Mouse (Mus musculus) thymus, adult 2 months (tissue): ENCODE data around the gene Cyb561d1. TPM values are rescaled to one million over a fixed set of nuclear protein-coding genes. Genes with fewer than 3 reads are reported as not detected.

Source experiments
- DNase-seq: peaks from one replicate; pipeline ENCODE4 v3.0.0; 2021
- H3K27ac ChIP-seq: fragments of 200-500 bp; 2 replicates; pipeline ENCODE4 v1.5.1; 2012; ENCODE audit warnings: low read length, control low read depth; ENCODE audit not compliant: control insufficient read depth, insufficient read depth
- H3K27me3 ChIP-seq: fragments of 200-500 bp; 2 replicates; pipeline ENCODE4 v1.6.1; 2012; ENCODE audit warnings: mild to moderate bottlenecking, low read length, moderate library complexity, mixed read lengths; ENCODE audit not compliant: control insufficient read depth, insufficient read depth
- H3K36me3 ChIP-seq: fragments of 200-500 bp; 2 replicates; pipeline ENCODE4 v1.6.1; 2012; ENCODE audit warnings: mild to moderate bottlenecking, low read length, moderate library complexity; ENCODE audit not compliant: control insufficient read depth, insufficient read depth
- H3K4me1 ChIP-seq: fragments of 200-500 bp; replicated peaks from 2 replicates; pipeline ENCODE4 v1.6.1; 2012; ENCODE audit warnings: low read length; ENCODE audit not compliant: control insufficient read depth, insufficient read depth
- H3K4me3 ChIP-seq: fragments of 200-500 bp; 2 replicates; pipeline ENCODE4 v1.5.1; 2012; ENCODE audit warnings: mild to moderate bottlenecking, low read length, control low read depth, moderate library complexity; ENCODE audit not compliant: control insufficient read depth, insufficient read depth
- CTCF ChIP-seq: fragments of 200-500 bp; IDR thresholded peaks from 2 replicates; pipeline ENCODE4 v1.5.1; 2012; ENCODE audit warnings: mild to moderate bottlenecking, control low read depth, low read length, moderate library complexity, borderline replicate concordance; ENCODE audit not compliant: control insufficient read depth, poor library complexity, insufficient read depth; ENCODE audit errors: extremely low read depth
- POLR2A ChIP-seq: fragments of 200-500 bp; IDR thresholded peaks from 2 replicates; pipeline ENCODE4 v1.6.1; 2012; ENCODE audit warnings: mild to moderate bottlenecking, low read length, control low read depth, moderate library complexity; ENCODE audit not compliant: control insufficient read depth, poor library complexity, insufficient read depth; ENCODE audit errors: extremely low read depth
- WGBS: fragments of 180-500 bp; shearing (Covaris S2); methylation state at CpG from one replicate; pipeline ENCODE4 v1.1.7; 2018; 5-methylcytosine and 5-hydroxymethylcytosine counted together
- polyA plus RNA-seq: library from polyadenylated mRNA; depleted of rRNA; stranded (reverse); fragments of >200 nt; gene quantifications from 2 replicates; pipeline ENCODE4 v1.2.3, GENCODE M21; 2012

Gene Cyb561d1
- polyA plus RNA-seq, 1 experiment, result 23.0 TPM

DNA sequence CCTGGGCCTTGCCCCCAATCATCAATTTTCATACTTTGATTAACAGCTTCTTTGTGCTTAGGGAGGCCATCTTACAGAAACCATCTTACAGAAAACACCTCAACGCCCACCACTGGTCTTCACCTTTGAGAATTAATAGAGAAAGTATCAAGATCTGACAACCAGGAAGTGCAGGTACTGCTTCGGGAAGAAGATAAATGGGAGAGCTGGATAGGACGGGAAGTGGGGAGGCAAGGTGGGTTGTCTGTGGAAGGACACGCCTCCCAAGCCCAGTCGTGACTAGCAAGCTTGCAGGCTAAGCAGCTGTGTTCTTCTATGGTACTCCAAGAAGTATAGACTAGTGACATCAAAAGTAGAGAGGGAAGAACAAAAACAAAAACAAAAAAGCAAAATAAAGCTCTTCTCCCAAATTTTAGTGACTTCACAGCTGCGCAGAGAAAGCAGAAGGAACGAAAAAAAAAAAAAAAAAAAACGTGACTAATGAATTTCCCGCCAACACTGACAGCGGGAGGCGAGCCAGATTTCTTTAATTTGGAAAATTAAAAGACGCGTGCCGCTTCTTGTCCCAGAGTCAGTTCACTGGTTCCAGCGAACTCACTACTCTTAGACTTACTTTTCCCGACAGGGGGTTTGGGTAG, 15.4 kb downstream of the Cyb561d1 start:
- H3K36me3 ChIP-seq, result no peaks in the 10 kb centered on the region
- WGBS, result 6% methylated on average over 16 of the region's 16 CpGs
- H3K27ac ChIP-seq, result no peak overlapping the region
- TF ChIP-seq POLR2A (no peak), CTCF (no peak)
- no peaks in the 10 kb centered on the region; the same call in 1 of the 2 replicates for H3K27me3 ChIP-seq
- DNase-seq, result no peak
- peaks cover 10% of the 10 kb centered on the region for H3K4me1 ChIP-seq
- H3K4me3 ChIP-seq, result peak overlapping the region; percentile 65

DNA sequence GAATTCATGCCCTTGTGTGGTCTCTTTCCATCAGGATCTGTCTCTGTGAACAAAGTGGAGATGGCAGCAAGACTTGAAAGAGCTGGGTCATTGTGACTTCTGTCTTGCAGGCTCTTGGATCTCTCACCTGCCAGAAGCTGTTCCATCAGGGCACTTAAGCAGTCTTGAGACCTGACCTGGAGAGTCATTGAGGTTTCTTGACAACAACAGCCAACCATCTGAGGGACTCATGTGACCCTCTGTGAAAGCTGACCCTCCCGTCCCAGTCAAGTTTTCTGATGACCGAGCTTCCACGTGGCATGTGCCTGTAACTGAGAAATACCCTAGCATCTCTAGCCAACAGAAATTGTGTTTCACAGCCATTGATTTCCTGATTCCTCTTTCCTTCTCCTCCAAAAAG, 16.3 kb downstream of the Cyb561d1 start:
- WGBS, result 95% methylated on average over 3 of the region's 3 CpGs
- Histone ChIP-seq H3K4me3 (no peak overlapping the region), H3K27ac (no peak overlapping the region), H3K4me1 (peaks cover 10% of the 10 kb centered on the region), H3K27me3 (no peaks in the 10 kb centered on the region; the same call in 1 of the 2 replicates), H3K36me3 (no peaks in the 10 kb centered on the region)
- no peak for DNase-seq
- TF ChIP-seq CTCF (no peak), POLR2A (no peak)

DNA sequence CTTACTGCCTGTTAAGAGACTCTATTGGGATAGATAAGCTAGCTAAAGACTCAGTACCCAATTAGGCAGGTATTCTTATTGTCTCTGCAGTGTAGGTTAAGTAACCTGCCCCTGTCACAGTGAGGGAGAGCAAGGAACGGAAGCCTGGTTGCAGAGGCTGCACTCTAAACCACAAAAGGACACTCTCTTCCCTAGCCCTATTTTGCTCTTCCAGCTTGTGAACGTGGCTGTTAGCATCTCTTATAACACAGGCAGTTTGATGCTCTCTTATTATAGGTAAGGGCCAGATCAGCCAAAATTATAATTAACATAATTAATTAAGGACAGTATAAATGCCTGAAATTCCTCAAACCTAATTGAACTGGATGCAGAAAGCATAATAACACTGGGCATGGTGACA, 20.5 kb downstream of the Cyb561d1 start:
- Histone ChIP-seq H3K36me3 (no peaks in the 10 kb centered on the region), H3K4me3 (no peak overlapping the region)
- 36% methylated on average over 2 of the region's 2 CpGs for WGBS

DNA sequence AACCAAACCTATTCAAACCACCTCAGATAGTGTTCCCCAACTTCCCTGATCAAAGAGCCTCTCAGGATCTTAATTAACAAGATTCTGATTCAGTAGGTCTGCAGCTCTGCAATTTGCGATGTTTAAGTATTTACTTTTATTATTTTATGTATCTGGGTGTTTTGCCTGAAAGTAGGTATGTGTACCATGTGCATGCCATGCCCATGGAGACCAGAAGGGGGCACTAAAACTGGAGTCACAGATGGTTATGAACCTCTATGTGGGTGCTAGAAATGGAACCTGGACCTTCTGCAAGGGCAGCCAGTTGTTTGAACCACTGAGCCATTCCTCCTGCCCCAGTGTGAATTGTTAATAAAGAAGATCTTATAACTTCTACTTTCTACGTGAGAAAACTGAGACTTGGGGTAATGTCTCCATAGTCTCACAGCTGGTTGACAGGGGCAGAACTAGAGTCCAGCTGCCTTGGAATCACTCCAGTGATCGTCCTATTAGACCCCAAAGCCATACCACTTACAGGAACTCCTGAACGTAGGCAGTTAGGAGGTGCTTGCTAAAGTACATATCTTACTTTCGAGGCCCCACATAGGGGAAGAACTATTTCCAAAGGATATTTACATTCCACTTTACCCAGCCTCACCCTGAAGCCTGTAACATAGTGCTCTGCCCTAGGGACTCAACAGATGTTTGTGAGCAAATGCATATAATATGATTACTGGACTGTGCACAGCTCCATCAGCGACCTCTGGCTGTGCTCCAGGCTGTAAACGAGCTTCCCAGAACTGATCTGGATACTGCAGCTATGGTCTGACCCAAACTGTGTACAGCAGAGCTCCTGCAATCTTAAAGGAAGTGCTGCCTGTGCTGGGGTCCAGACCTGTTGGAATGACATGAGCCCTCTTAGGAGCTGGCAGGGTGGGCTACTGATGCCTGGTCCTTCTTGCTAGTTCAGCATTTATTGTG, 22.0 kb downstream of the Cyb561d1 start:
- WGBS, result 93% methylated on average over 7 of the region's 7 CpGs
- H3K4me3 ChIP-seq, result no peak overlapping the region
- no peaks in the 10 kb centered on the region for H3K36me3 ChIP-seq
- H3K27ac ChIP-seq, result no peak overlapping the region
- no peaks in the 10 kb centered on the region for H3K27me3 ChIP-seq
- H3K4me1 ChIP-seq, result no peaks in the 10 kb centered on the region
- no peak for TF ChIP-seq CTCF
- TF ChIP-seq POLR2A, result no peak
- DNase-seq, result no peak

More for the DNA sequence above, 20.5 kb downstream of the Cyb561d1 start:
- H3K4me1 ChIP-seq, result no peaks in the 10 kb centered on the region
- no peak for DNase-seq
- TF ChIP-seq CTCF (no peak), POLR2A (no peak)
- H3K27ac ChIP-seq, result no peak overlapping the region
- no peaks in the 10 kb centered on the region for H3K27me3 ChIP-seq

DNA sequence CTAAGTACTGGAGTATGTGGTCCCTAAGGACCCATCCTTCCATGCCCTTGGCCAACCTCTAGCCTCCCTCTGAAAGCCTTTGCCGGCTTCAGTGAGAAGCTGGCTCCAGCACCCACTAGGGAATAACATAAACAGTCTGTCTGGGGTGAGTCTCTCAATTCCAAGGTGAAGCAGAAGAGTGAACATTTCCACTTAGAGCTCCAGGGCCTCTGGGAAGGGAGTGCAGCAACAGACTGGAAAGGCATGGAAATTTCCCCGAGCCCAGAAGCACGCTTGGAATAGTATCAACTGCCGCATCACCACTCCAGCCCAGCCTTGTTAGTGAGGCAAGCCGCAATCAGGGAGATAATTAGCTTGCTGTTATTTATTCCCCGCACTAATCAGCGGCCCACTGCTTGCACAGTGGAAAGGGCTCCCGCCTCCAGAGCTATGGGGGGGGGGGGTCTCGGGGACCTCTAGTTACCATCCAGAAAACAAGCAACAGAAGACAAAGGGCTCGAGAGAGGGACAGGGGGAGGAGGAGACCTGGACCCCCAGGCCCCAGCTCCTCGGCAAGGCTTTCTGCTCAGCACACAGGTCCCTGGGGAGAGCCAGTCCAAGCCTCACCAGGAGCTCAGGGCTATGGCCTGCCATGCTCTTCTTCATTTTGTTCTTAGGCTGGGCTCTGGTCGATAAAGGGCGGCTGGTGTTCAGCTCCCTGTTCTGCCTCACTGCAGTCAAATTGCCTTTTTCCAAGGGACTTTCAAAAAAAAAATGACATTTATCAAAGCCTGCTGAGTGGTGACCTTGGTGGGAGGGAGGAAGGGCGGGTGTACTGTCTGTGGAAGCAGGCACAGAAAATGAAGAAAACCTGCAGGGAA, 26.1 kb downstream of the Cyb561d1 start:
- TF ChIP-seq CTCF (no peak), POLR2A (no peak)
- H3K36me3 ChIP-seq, result no peaks in the 10 kb centered on the region
- DNase-seq, result no peak
- H3K4me1 ChIP-seq, result no peaks in the 10 kb centered on the region
- no peaks in the 10 kb centered on the region for H3K27me3 ChIP-seq
- H3K27ac ChIP-seq, result no peak overlapping the region
- WGBS, result 75% methylated on average over 14 of the region's 14 CpGs
- no peak overlapping the region for H3K4me3 ChIP-seq

DNA sequence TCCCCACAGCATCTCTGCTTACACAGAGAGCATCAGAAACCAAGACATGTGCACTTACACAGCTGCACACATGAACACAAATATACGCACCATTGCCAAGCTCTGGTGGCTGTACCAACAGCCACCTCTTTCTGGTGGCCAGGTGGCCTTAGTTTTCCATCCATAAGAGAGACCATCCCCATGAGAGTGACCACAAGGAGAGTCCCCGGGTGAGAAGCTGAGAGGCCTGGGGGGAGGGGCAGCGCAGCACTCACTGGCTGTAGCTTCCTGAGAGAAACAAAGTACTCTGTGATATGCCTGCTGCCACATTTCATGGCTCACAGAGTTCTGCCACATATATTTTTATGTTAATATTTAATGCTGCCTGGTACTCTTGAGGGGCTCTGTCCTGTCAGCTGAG, 31.8 kb downstream of the Cyb561d1 start:
- no peak for TF ChIP-seq CTCF
- no peak for TF ChIP-seq POLR2A
- Histone ChIP-seq H3K4me1 (0 out of 2 replicates have a peak, but pooled peaks cover 5% of the 10 kb centered on the region), H3K4me3 (no peak overlapping the region), H3K27ac (no peak overlapping the region), H3K27me3 (no peaks in the 10 kb centered on the region), H3K36me3 (no peaks in the 10 kb centered on the region)
- no peak for DNase-seq
- 70% methylated on average over 3 of the region's 3 CpGs for WGBS
